Mouse (Mus musculus): Measurements from ENCODE around the gene Slamf6. TPM values are rescaled to one million over a fixed set of nuclear protein-coding genes. Genes with fewer than 3 reads are reported as not detected.

Slamf6 gene
- polyA plus RNA-seq, 1 experiment from 2014 or later = not detected

DNA sequence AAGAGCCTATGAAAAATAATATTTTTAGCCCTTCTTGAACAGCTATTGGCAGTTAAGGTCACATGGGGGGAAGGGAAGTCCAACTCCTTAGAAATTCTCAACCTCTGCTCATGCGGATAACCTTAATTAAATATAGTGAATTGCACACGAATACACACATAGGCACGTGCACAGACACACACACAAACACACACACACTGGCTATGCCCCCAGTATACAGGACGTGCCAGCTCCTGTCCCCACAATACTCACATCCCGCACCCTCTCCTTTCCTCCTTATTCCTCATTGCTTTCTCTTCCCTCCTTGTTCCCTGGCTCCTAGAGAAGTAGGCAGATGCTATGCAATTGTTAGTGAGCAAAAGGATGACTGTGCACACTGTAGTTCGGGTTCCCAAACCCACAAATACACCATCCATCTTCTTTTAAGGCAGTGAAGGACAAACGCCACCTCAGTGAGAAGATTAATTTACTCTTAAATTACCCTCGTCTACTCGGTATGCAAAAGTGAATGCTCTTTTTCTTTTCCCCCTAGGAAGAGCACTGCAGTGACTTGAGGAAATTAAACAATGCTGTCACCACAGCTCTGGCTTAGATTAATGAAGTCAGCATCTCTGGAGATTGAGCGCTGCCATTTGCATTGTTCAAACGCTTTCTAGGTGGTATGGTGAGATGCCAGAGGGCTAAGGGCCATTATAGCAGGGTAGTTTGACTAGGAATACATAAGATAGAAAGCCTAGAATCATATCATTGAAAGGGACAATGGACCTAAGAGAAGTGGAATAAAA, 31.0 kb downstream of the Slamf6 start:
- H3K27ac ChIP-seq (ENCODE audit: low read depth, low read length) = no peak overlapping the region
- H3K4me1 ChIP-seq (replicated peaks; ENCODE audit: control insufficient read depth, insufficient read depth, low read length) = no peaks in the 10 kb centered on the region
- no peaks in the 10 kb centered on the region for H3K27me3 ChIP-seq (ENCODE audit: control insufficient read depth, insufficient read depth, low read length)
- H3K4me3 ChIP-seq (ENCODE audit: low read depth, low read length) = no peak overlapping the region
- no peak overlapping the region for H3K9ac ChIP-seq (ENCODE audit: low read length)
- ATAC-seq (replicated peaks; ENCODE audit: low FRiP score) (no peak; the same call in 1 of the 2 replicates), DNase-seq (ENCODE audit: low spot score) (no peak)
- H3K36me3 ChIP-seq (ENCODE audit: control insufficient read depth, insufficient read depth, low read length) = no peaks in the 10 kb centered on the region
- H3K4me2 ChIP-seq (ENCODE audit: low read depth, low read length, severe bottlenecking) = no peak overlapping the region
- WGBS = 74% methylated on average over 11 of the region's 11 CpGs
- H3K9me3 ChIP-seq (ENCODE audit: control insufficient read depth, low read length) = no peaks in the 10 kb centered on the region

DNA sequence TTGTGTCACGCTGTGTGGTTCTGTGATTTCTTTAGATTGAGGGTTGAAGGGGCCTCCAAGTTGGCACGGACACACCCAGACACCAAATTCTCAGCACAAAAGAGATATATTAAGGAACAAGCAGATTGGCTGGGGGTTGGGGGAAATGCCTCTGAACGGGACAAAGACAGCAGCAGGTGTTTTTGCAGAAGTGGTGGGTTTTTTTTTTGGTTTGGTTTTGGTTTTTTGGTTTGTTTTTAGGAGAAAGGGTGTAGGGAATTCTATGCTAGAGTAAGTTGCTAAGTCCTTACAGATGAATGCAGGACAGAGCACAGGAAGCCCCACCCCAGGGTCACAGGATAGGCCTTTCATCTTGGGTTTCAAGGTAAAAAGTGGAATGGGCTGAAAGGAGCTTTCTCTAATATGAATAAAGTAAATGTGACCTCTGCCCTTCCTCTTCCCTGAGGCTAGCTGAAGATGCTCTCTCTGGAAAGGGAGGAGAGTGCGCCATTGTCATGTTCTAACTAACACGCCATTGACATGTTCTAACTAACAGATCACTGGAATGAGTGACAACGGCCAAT, 31.7 kb downstream of the Slamf6 start:
- 85% methylated on average over 6 of the region's 6 CpGs for WGBS
- Histone ChIP-seq H3K9me3 (ENCODE audit: control insufficient read depth, low read length) (no peaks in the 10 kb centered on the region), H3K4me1 (replicated peaks; ENCODE audit: control insufficient read depth, insufficient read depth, low read length) (no peaks in the 10 kb centered on the region), H3K36me3 (ENCODE audit: control insufficient read depth, insufficient read depth, low read length) (no peaks in the 10 kb centered on the region), H3K4me2 (ENCODE audit: low read depth, low read length, severe bottlenecking) (no peak overlapping the region), H3K27me3 (ENCODE audit: control insufficient read depth, insufficient read depth, low read length) (no peaks in the 10 kb centered on the region), H3K9ac (ENCODE audit: low read length) (no peak overlapping the region), H3K4me3 (ENCODE audit: low read depth, low read length) (no peak overlapping the region), H3K27ac (ENCODE audit: low read depth, low read length) (no peak overlapping the region)
- ATAC-seq (replicated peaks; ENCODE audit: low FRiP score) = no peak
- DNase-seq (ENCODE audit: low spot score) = no peak

DNA sequence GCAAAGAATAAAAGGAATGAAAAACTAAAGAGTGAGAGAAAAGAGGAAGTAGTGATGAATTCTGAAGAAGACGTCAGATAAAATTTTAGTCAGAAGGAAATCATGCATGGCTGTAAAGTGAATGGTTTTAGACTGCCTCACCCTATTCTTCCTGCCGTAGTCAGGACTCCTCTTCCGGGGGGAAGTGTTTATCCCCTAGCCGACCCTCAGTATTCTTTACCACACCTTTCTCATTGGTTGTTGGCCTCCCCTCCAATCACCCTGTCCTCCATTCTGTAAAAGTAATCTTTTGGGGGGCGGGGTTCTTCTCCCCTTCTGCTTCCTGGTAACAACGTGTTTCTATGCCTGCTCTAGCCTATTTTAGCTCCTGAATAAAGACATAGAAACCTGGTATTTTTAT, 37.8 kb downstream of the Slamf6 start:
- Histone ChIP-seq H3K9ac (ENCODE audit: low read length) (no peak overlapping the region), H3K4me2 (ENCODE audit: low read depth, low read length, severe bottlenecking) (no peak overlapping the region), H3K9me3 (ENCODE audit: control insufficient read depth, low read length) (no peaks in the 10 kb centered on the region), H3K27ac (ENCODE audit: low read depth, low read length) (no peak overlapping the region), H3K36me3 (ENCODE audit: control insufficient read depth, insufficient read depth, low read length) (no peaks in the 10 kb centered on the region), H3K4me1 (replicated peaks; ENCODE audit: control insufficient read depth, insufficient read depth, low read length) (no peaks in the 10 kb centered on the region), H3K27me3 (ENCODE audit: control insufficient read depth, insufficient read depth, low read length) (no peaks in the 10 kb centered on the region), H3K4me3 (ENCODE audit: low read depth, low read length) (no peak overlapping the region)
- ATAC-seq (replicated peaks; ENCODE audit: low FRiP score) (no peak), DNase-seq (ENCODE audit: low spot score) (no peak)
- 77% methylated on average over 6 of the region's 6 CpGs for WGBS

GRCm38 (mm10) chr1:171957411-171957810, 40.1 kb downstream of the Slamf6 start:
- no peaks in the 10 kb centered on the region for H3K9me3 ChIP-seq (ENCODE audit: control insufficient read depth, low read length)
- no peak overlapping the region for H3K9ac ChIP-seq (ENCODE audit: low read length)
- WGBS = 93% methylated on average over 2 of the region's 2 CpGs
- no peak overlapping the region for H3K4me2 ChIP-seq (ENCODE audit: low read depth, low read length, severe bottlenecking)
- no peak overlapping the region for H3K27ac ChIP-seq (ENCODE audit: low read depth, low read length)
- ATAC-seq (replicated peaks; ENCODE audit: low FRiP score) = no peak
- DNase-seq (ENCODE audit: low spot score) = no peak
- H3K27me3 ChIP-seq (ENCODE audit: control insufficient read depth, insufficient read depth, low read length) = no peaks in the 10 kb centered on the region
- no peaks in the 10 kb centered on the region for H3K36me3 ChIP-seq (ENCODE audit: control insufficient read depth, insufficient read depth, low read length)
- H3K4me3 ChIP-seq (ENCODE audit: low read depth, low read length) = no peak overlapping the region
- no peaks in the 10 kb centered on the region for H3K4me1 ChIP-seq (replicated peaks; ENCODE audit: control insufficient read depth, insufficient read depth, low read length)

GRCm38 (mm10) chr1:171960726-171961125, 43.4 kb downstream of the Slamf6 start:
- Histone ChIP-seq H3K4me3 (ENCODE audit: low read depth, low read length) (no peak overlapping the region), H3K36me3 (ENCODE audit: control insufficient read depth, insufficient read depth, low read length) (no peaks in the 10 kb centered on the region), H3K9ac (ENCODE audit: low read length) (no peak overlapping the region), H3K4me1 (replicated peaks; ENCODE audit: control insufficient read depth, insufficient read depth, low read length) (no peaks in the 10 kb centered on the region), H3K9me3 (ENCODE audit: control insufficient read depth, low read length) (no peaks in the 10 kb centered on the region), H3K4me2 (ENCODE audit: low read depth, low read length, severe bottlenecking) (no peak overlapping the region), H3K27me3 (ENCODE audit: control insufficient read depth, insufficient read depth, low read length) (no peaks in the 10 kb centered on the region), H3K27ac (ENCODE audit: low read depth, low read length) (no peak overlapping the region)
- DNase-seq (ENCODE audit: low spot score) (no peak), ATAC-seq (replicated peaks; ENCODE audit: low FRiP score) (no peak)
- 86% methylated on average over 5 of the region's 5 CpGs for WGBS

DNA sequence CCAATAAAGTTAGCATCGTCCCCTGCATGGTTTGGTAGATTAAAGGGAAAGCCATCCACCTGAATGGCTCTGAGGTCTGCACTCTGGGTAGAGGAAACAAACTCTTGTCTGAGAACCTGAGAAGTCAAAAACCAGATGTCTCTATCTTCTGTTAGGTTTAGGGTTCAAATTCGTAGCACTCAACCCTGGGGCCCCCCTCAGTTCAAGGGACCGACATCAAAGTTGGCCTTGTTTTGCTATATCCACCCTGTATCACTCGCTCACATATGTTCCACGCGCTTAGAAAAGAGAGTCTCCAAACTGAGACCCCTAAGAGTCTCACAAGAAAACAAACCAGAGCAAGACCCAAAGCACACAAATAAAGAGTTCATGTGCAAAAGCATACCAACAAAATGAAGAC, 44.4 kb downstream of the Slamf6 start:
- no peaks in the 10 kb centered on the region for H3K9me3 ChIP-seq (ENCODE audit: control insufficient read depth, low read length)

DNA sequence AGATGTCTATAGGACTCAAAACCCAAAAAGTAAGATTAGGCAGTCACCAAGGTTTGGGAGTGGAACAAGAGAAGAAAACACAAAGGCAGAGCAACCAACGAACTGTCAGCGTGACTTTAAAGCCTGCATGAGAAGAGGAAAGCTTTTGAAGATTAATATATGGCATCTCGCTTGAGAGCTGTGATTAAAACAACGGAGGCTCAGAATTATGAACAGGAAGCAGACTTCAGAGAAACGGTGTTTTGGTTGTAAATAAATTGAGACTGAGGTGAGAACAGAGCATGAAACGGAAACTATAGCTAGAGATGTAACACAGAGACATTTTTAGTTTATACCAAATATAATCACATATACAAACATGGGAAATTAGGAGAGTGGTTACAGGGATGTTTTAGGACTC, 46.3 kb downstream of the Slamf6 start:
- no peak overlapping the region for H3K27ac ChIP-seq (ENCODE audit: low read depth, low read length)
- H3K4me1 ChIP-seq (replicated peaks; ENCODE audit: control insufficient read depth, insufficient read depth, low read length) = no peaks in the 10 kb centered on the region
- H3K27me3 ChIP-seq (ENCODE audit: control insufficient read depth, insufficient read depth, low read length) = no peaks in the 10 kb centered on the region
- 87% methylated on average over 6 of the region's 6 CpGs for WGBS
- H3K4me2 ChIP-seq (ENCODE audit: low read depth, low read length, severe bottlenecking) = no peak overlapping the region
- DNase-seq (ENCODE audit: low spot score) = no peak
- H3K36me3 ChIP-seq (ENCODE audit: control insufficient read depth, insufficient read depth, low read length) = no peaks in the 10 kb centered on the region
- no peak overlapping the region for H3K4me3 ChIP-seq (ENCODE audit: low read depth, low read length)
- no peaks in the 10 kb centered on the region for H3K9me3 ChIP-seq (ENCODE audit: control insufficient read depth, low read length)
- no peak overlapping the region for H3K9ac ChIP-seq (ENCODE audit: low read length)
- ATAC-seq (replicated peaks; ENCODE audit: low FRiP score) = no peak

More for the DNA sequence above, 44.4 kb downstream of the Slamf6 start:
- H3K4me2 ChIP-seq (ENCODE audit: low read depth, low read length, severe bottlenecking) = no peak overlapping the region
- no peak overlapping the region for H3K9ac ChIP-seq (ENCODE audit: low read length)
- ATAC-seq (replicated peaks; ENCODE audit: low FRiP score) (no peak), DNase-seq (ENCODE audit: low spot score) (no peak)
- no peak overlapping the region for H3K27ac ChIP-seq (ENCODE audit: low read depth, low read length)
- no peaks in the 10 kb centered on the region for H3K4me1 ChIP-seq (replicated peaks; ENCODE audit: control insufficient read depth, insufficient read depth, low read length)
- H3K27me3 ChIP-seq (ENCODE audit: control insufficient read depth, insufficient read depth, low read length) = no peaks in the 10 kb centered on the region
- WGBS = 90% methylated on average over 6 of the region's 6 CpGs
- H3K4me3 ChIP-seq (ENCODE audit: low read depth, low read length) = no peak overlapping the region
- H3K36me3 ChIP-seq (ENCODE audit: control insufficient read depth, insufficient read depth, low read length) = no peaks in the 10 kb centered on the region

- Histone ChIP-seq H3K9me3 (ENCODE audit: control insufficient read depth, low read length) (no peaks in the 10 kb centered on the region), H3K4me2 (ENCODE audit: low read depth, low read length, severe bottlenecking) (no peak overlapping the region), H3K4me3 (ENCODE audit: low read depth, low read length) (no peak overlapping the region), H3K27me3 (ENCODE audit: control insufficient read depth, insufficient read depth, low read length) (no peaks in the 10 kb centered on the region), H3K27ac (ENCODE audit: low read depth, low read length) (no peak overlapping the region), H3K9ac (ENCODE audit: low read length) (no peak overlapping the region), H3K36me3 (ENCODE audit: control insufficient read depth, insufficient read depth, low read length) (no peaks in the 10 kb centered on the region), H3K4me1 (replicated peaks; ENCODE audit: control insufficient read depth, insufficient read depth, low read length) (no peaks in the 10 kb centered on the region; the same call in 1 of the 2 replicates)
- DNase-seq (ENCODE audit: low spot score) (no peak), ATAC-seq (replicated peaks; ENCODE audit: low FRiP score) (no peak)
- 93% methylated on average over 6 of the region's 6 CpGs for WGBS
These were observed 48.9 kb downstream of the Slamf6 start for GRCm38 (mm10) chr1:171966054-171966790.

Data from forebrain, embryonic 11.5 days (tissue).